Mouse (Mus musculus): ENCODE measurements at regions not wholly inside any gene's neighbourhood (a gene's known extent, or its start where the extent isn't known, plus 50 kb on each side); places are given as distances from the start of the nearest gene placed in this dataset.

GRCm38 (mm10) chr1:194565574-194565973, 52.4 kb upstream of the Plxna2 start:
- TF ChIP-seq CTCF (IDR thresholded peaks at IDR 0.05; ENCODE audit: borderline replicate concordance, insufficient read depth, low read depth, low read length) (no peak), POLR2A (IDR thresholded peaks at IDR 0.05; ENCODE audit: borderline replicate concordance, insufficient read depth, low read length) (no peak)
